Mouse (Mus musculus) intestine, embryonic 16.5 days (tissue): ENCODE results near the gene Snai1. TPM values are rescaled to one million over a fixed set of nuclear protein-coding genes. Genes with fewer than 3 reads are reported as not detected.

Experiments used
- ATAC-seq: fragments of 200-750 bp; cut with Nextera tagmentation; 2 replicates; pipeline ENCODE4 v1.8.0; 2017; ENCODE audit warnings: moderate TSS enrichment, moderate library complexity
- H3K27ac ChIP-seq: fragments of 300-500 bp; sonication (generic); 2 replicates; pipeline ENCODE4 v1.5.1; 2014; ENCODE audit warnings: mild to moderate bottlenecking, low read length
- H3K27me3 ChIP-seq: fragments of 300-500 bp; sonication (generic); replicated peaks from 2 replicates; pipeline ENCODE4 v1.6.1; 2014; ENCODE audit warnings: low read length, control low read depth, mixed read lengths; ENCODE audit not compliant: control insufficient read depth, insufficient read depth
- H3K36me3 ChIP-seq: fragments of 300-500 bp; sonication (generic); 2 replicates; pipeline ENCODE4 v1.6.1; 2014; ENCODE audit warnings: low read length, control low read depth; ENCODE audit not compliant: control insufficient read depth, insufficient read depth
- H3K4me1 ChIP-seq: fragments of 300-500 bp; sonication (generic); 2 replicates; pipeline ENCODE4 v1.6.1; 2014; ENCODE audit warnings: low read length, control low read depth, mixed read lengths; ENCODE audit not compliant: control insufficient read depth, insufficient read depth
- H3K4me2 ChIP-seq: fragments of 300-500 bp; sonication (generic); 2 replicates; pipeline ENCODE4 v1.6.1; 2014; ENCODE audit warnings: low read depth, low read length, control low read depth
- H3K4me3 ChIP-seq: fragments of 300-500 bp; sonication (generic); 2 replicates; pipeline ENCODE4 v1.5.1; 2014; ENCODE audit warnings: mild to moderate bottlenecking, low read length
- H3K9ac ChIP-seq: fragments of 300-500 bp; sonication (generic); 2 replicates; pipeline ENCODE4 v1.6.1; 2014; ENCODE audit warnings: low read depth, low read length
- H3K9me3 ChIP-seq: fragments of 300-500 bp; sonication (generic); 2 replicates; pipeline ENCODE4 v1.6.1; 2016; ENCODE audit warnings: low read length, control low read depth; ENCODE audit not compliant: control insufficient read depth
- WGBS: fragments of 180-500 bp; shearing (Covaris S2); extraction: QIAGEN DNeasy Blood & Tissue Kit; methylation state at CpG from one replicate; pipeline ENCODE4 v1.1.7; 2014; 5-methylcytosine and 5-hydroxymethylcytosine counted together
- polyA plus RNA-seq: library from polyadenylated mRNA; unstranded; fragments of >200 nt; fragmentation: Nextera tagmentation; extraction: Ambion mirVana; gene quantifications from 2 replicates; pipeline ENCODE4 v1.2.1, GENCODE M21; 2015

The Snai1 gene
- 15.6 TPM in 2 replicates for polyA plus RNA-seq

- Histone ChIP-seq H3K9me3 (no peaks in the 10 kb centered on the region), H3K4me2 (peak within 1 kb of the TSS; percentile 95), H3K27ac (peak within 1 kb of the TSS; percentile 47; the same call in 1 of the 2 replicates), H3K4me3 (peak within 1 kb of the TSS; percentile 61), H3K27me3 (0 out of 2 replicates have a peak, but pooled peaks cover 2% of the 10 kb centered on the region), H3K9ac (peak within 1 kb of the TSS; percentile 82), H3K4me1 (peaks cover 25% of the 10 kb centered on the region), H3K36me3 (no peaks in the 10 kb centered on the region)
- peak; percentile 98 for ATAC-seq
- WGBS = under 1% methylated on average over 58 of the region's 58 CpGs
Measured at GRCm38 (mm10) chr2:167537476-167538297, at the start of gene Snai1. Snai1 (plus strand) TSS chr2:167538195.

GRCm38 (mm10) chr2:167490813-167491525 lies 47.0 kb upstream of the Snai1 start:
- Histone ChIP-seq H3K9ac (peak overlapping the region; percentile 92; the same call in 1 of the 2 replicates), H3K27ac (no peak overlapping the region), H3K4me3 (0 out of 2 replicates have a peak overlapping the region, but pooled peaks have one; percentile 99), H3K36me3 (no peaks in the 10 kb centered on the region), H3K4me1 (peaks cover 36% of the 10 kb centered on the region), H3K4me2 (0 out of 2 replicates have a peak overlapping the region, but pooled peaks have one; percentile 95), H3K9me3 (no peaks in the 10 kb centered on the region), H3K27me3 (no peaks in the 10 kb centered on the region)
- ATAC-seq = no peak
- 79% methylated on average over 4 of the region's 4 CpGs for WGBS

DNA sequence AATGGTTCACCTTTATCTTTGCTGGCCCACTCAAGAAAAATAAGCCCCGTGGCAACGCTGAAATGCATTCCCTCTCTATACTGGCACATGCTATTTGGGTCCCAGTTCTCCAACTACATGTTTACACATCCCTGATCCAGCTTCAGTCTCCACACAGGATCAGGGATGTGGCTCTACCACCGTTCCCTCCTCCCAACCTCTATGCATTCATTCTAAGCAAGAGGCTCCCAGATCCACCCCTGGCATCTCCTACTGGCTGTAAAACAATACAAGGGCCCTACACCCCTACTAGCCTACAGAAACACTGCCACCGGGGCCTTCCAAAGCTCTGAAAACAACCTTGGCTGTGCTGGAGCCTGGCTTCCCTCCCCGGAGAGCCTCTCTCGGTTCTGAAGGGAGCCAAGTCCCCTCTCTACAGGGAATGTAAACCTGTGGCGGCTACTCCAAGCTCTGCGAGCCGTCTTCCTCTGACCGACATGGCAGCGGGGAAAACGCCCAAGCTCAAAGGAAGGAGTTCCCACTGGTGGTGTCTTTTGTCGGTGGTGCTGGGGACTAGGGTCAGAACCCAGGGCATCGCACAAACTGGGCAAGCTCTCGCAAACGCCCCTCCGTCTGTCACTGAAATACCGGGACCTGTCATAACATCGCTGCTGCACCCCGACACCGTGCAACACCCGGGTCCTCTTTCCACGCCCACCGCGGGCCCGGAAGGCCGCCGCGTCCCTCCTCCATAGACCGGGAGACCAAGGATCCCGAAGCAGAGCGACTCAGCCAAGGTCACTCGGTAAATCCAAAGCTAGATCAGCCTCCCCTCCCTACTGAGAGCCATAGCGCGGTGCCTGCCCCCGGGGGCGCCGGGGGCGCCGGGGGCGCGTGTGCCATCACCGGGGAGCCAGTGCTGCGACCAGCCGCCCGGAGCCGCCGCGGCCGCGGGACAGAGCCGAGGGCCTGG lies 46.0 kb upstream of the Snai1 start, which contains the start of gene Rnf114:
Rnf114 (plus strand) TSS at position 889 of the 952 bp plus-strand sequence.
- Histone ChIP-seq H3K36me3 (no peaks in the 10 kb centered on the region), H3K4me3 (peak within 1 kb of the TSS; percentile 99), H3K27ac (peak within 1 kb of the TSS; percentile 96), H3K27me3 (no peaks in the 10 kb centered on the region), H3K9me3 (no peaks in the 10 kb centered on the region), H3K4me1 (peaks cover 27% of the 10 kb centered on the region), H3K9ac (peak within 1 kb of the TSS; percentile 92), H3K4me2 (peak within 1 kb of the TSS; percentile 95)
- WGBS = 4% methylated on average over 49 of the region's 52 CpGs
- peak; percentile 70 for ATAC-seq

DNA sequence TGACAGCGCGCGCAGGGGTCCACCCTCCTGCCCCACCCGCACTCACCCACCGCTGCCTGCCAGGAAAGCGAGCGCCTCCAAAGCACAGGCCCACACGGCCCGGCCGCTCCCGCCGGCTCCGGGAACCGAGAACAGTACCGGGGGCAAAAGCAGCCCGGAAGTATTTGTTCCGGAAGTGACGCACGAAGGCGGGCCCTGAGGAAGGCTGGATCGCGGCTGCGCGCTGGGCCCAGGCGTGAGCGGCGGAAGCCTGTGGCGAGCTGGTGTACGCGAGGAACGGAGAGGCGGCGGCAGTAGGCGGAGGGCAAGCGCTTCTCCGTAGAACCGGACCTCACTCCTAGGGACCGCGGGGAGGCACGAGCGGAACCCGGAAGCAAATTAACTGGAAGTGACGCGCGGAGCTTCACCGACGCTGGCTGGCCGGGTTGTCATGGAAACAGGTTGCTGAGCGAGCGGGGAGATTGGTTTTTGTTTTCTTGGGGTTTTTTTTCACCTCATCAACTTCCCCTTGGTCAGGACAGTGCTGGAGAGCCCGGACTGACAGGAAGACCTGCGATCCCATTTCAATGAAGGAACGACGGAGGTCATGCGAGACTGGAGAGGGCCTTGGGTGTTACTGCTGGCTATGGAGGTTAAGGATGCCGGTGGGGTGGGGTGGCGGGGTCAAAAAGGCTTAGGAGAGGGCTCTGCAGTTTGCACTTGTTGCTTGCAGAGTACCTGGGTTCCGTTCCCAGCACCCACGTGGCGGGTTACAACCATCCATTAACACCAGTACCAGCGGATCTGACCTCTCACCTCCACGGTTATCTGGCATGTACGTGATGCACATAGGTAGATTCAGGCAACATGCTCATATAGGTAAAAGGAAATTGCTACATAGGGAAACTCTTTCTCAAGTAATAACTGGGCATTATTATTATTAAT lies 45.0 kb upstream of the Snai1 start, which contains the start of gene Spata2:
Spata2 (minus strand) TSS at position 175 of the 924 bp plus-strand sequence.
- no peaks in the 10 kb centered on the region for H3K27me3 ChIP-seq
- no peaks in the 10 kb centered on the region for H3K9me3 ChIP-seq
- ATAC-seq = peak; percentile 95
- H3K36me3 ChIP-seq = no peaks in the 10 kb centered on the region
- H3K9ac ChIP-seq = peak within 1 kb of the TSS; percentile 92
- H3K4me2 ChIP-seq = peak within 1 kb of the TSS; percentile 95
- peak within 1 kb of the TSS; percentile 99 for H3K4me3 ChIP-seq
- H3K4me1 ChIP-seq = peaks cover 27% of the 10 kb centered on the region
- 2% methylated on average over 63 of the region's 63 CpGs for WGBS
- peak within 1 kb of the TSS; percentile 96 for H3K27ac ChIP-seq

DNA sequence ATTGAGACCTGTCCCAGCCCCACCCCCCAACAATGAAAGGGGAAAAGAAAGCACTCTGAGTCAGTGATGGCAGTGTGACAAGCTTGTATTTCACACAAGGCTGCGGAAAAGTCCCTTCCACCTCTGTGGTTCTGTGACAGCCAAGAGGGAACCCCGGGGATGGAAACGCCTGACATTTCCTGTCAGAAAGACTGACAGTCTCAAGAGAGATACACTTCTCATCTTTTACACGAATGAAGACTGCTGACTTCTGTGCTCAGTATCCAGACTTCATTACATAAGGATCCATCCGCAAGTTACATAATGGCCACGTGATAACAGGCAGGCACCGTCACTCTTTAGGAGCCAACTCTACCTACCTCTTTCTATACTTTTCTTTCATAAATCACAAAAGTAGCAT lies 41.6 kb upstream of the Snai1 start:
- Histone ChIP-seq H3K4me3 (no peak overlapping the region), H3K4me2 (no peak overlapping the region), H3K36me3 (no peaks in the 10 kb centered on the region), H3K27me3 (no peaks in the 10 kb centered on the region), H3K9ac (no peak overlapping the region), H3K4me1 (peaks cover 9% of the 10 kb centered on the region), H3K27ac (no peak overlapping the region), H3K9me3 (no peaks in the 10 kb centered on the region)
- 81% methylated on average over 7 of the region's 7 CpGs for WGBS
- ATAC-seq = no peak

DNA sequence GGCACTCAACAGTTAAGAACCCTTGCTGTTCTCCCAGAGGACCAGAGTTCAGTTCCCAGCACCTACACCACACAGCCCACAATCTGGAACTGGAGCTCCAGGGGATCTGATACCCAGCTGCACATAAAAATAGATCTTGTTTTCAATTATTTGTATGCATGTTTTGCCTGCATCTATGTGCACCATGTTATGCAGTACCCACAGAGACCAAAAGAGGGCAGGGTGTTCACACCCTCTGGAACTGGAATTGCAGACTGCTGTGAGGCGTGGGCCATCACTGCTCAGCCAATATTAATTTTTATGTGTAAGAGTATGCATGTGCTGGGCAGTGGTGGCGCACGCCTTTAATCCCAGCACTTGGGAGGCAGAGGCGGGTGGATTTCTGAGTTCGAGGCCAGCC lies 40.7 kb upstream of the Snai1 start:
- no peak overlapping the region for H3K27ac ChIP-seq
- H3K36me3 ChIP-seq = no peaks in the 10 kb centered on the region
- no peak overlapping the region for H3K4me2 ChIP-seq
- no peaks in the 10 kb centered on the region for H3K27me3 ChIP-seq
- peaks cover 3% of the 10 kb centered on the region; the same call in 1 of the 2 replicates for H3K4me1 ChIP-seq
- WGBS = 77% methylated on average over 5 of the region's 5 CpGs
- no peaks in the 10 kb centered on the region for H3K9me3 ChIP-seq
- no peak for ATAC-seq
- no peak overlapping the region for H3K9ac ChIP-seq
- no peak overlapping the region for H3K4me3 ChIP-seq

GRCm38 (mm10) chr2:167502554-167503252 lies 35.3 kb upstream of the Snai1 start:
- peak overlapping the region; percentile 88 for H3K27ac ChIP-seq
- WGBS = 40% methylated on average over 13 of the region's 13 CpGs
- ATAC-seq = peak; percentile 73

More at GRCm38 (mm10) chr2:167502554-167503252, 35.3 kb upstream of the Snai1 start:
- no peaks in the 10 kb centered on the region for H3K27me3 ChIP-seq
- peak overlapping the region; percentile 84 for H3K4me2 ChIP-seq
- peak overlapping the region; percentile 95 for H3K9ac ChIP-seq
- peak overlapping the region; percentile 98 for H3K4me3 ChIP-seq
- H3K9me3 ChIP-seq = no peaks in the 10 kb centered on the region
- H3K4me1 ChIP-seq = peaks cover 29% of the 10 kb centered on the region
- no peaks in the 10 kb centered on the region for H3K36me3 ChIP-seq
